Mouse (Mus musculus) intestine, embryonic 16.5 days (tissue): ENCODE measurements around the gene Pdk2. TPM values are rescaled to one million over a fixed set of nuclear protein-coding genes. Genes with fewer than 3 reads are reported as not detected.
A peak's percentile ranks its signal among the peaks of the same experiment; 100 is the strongest.

Experiments
- ATAC-seq: fragments of 200-750 bp; cut with Nextera tagmentation; 2 replicates; pipeline ENCODE4 v1.8.0; 2017; ENCODE audit warnings: moderate TSS enrichment, moderate library complexity
- H3K27ac ChIP-seq: fragments of 300-500 bp; sonication (generic); 2 replicates; pipeline ENCODE4 v1.5.1; 2014; ENCODE audit warnings: mild to moderate bottlenecking, low read length
- H3K27me3 ChIP-seq: fragments of 300-500 bp; sonication (generic); replicated peaks from 2 replicates; pipeline ENCODE4 v1.6.1; 2014; ENCODE audit warnings: low read length, control low read depth, mixed read lengths; ENCODE audit not compliant: control insufficient read depth, insufficient read depth
- H3K36me3 ChIP-seq: fragments of 300-500 bp; sonication (generic); 2 replicates; pipeline ENCODE4 v1.6.1; 2014; ENCODE audit warnings: low read length, control low read depth; ENCODE audit not compliant: control insufficient read depth, insufficient read depth
- H3K4me1 ChIP-seq: fragments of 300-500 bp; sonication (generic); 2 replicates; pipeline ENCODE4 v1.6.1; 2014; ENCODE audit warnings: low read length, control low read depth, mixed read lengths; ENCODE audit not compliant: control insufficient read depth, insufficient read depth
- H3K4me2 ChIP-seq: fragments of 300-500 bp; sonication (generic); 2 replicates; pipeline ENCODE4 v1.6.1; 2014; ENCODE audit warnings: low read depth, low read length, control low read depth
- H3K4me3 ChIP-seq: fragments of 300-500 bp; sonication (generic); 2 replicates; pipeline ENCODE4 v1.5.1; 2014; ENCODE audit warnings: mild to moderate bottlenecking, low read length
- H3K9ac ChIP-seq: fragments of 300-500 bp; sonication (generic); 2 replicates; pipeline ENCODE4 v1.6.1; 2014; ENCODE audit warnings: low read depth, low read length
- H3K9me3 ChIP-seq: fragments of 300-500 bp; sonication (generic); 2 replicates; pipeline ENCODE4 v1.6.1; 2016; ENCODE audit warnings: low read length, control low read depth; ENCODE audit not compliant: control insufficient read depth
- WGBS: fragments of 180-500 bp; shearing (Covaris S2); extraction: QIAGEN DNeasy Blood & Tissue Kit; methylation state at CpG from one replicate; pipeline ENCODE4 v1.1.7; 2014; 5-methylcytosine and 5-hydroxymethylcytosine counted together
- polyA plus RNA-seq: library from polyadenylated mRNA; unstranded; fragments of >200 nt; fragmentation: Nextera tagmentation; extraction: Ambion mirVana; gene quantifications from 2 replicates; pipeline ENCODE4 v1.2.1, GENCODE M21; 2015

Gene Pdk2
- polyA plus RNA-seq, 1 experiment from 2014 or later: 42.2 TPM

DNA sequence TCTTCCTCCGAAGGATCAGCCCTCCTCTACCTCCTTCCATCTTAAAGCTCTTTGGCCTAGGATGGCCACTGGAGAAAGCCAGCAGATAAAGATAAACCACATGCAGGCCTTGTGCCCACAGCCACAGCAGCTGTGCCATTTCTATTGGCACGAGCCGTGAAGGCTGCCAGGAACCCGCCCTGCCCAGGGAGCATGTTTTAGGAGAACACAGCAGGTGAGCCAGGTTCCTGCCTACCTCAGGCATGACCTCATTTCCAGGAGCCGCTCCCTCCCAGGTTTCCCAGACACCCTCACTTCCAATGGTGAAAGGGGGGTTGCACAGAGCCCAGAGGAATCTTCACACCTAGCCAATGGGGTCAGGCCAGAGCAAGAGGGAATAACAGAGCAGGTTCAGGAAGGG lies 31.6 kb upstream of the Pdk2 start:
- H3K9ac ChIP-seq: no peak overlapping the region
- H3K4me3 ChIP-seq: no peak overlapping the region
- H3K36me3 ChIP-seq: no peaks in the 10 kb centered on the region
- peak overlapping the region; percentile 26 for H3K4me2 ChIP-seq
- ATAC-seq: no peak
- 59% methylated on average over 5 of the region's 5 CpGs for WGBS
- H3K27me3 ChIP-seq: no peaks in the 10 kb centered on the region
- H3K4me1 ChIP-seq: peaks cover 66% of the 10 kb centered on the region
- no peaks in the 10 kb centered on the region for H3K9me3 ChIP-seq
- 0 out of 2 replicates have a peak overlapping the region, but pooled peaks have one; percentile 8 for H3K27ac ChIP-seq

- no peaks in the 10 kb centered on the region for H3K27me3 ChIP-seq
Observed at GRCm38 (mm10) chr11:95072136-95072535, 31.0 kb upstream of the Pdk2 start.

GRCm38 (mm10) chr11:95071266-95071665 lies 30.1 kb upstream of the Pdk2 start:
- no peak overlapping the region for H3K4me3 ChIP-seq
- 0 out of 2 replicates have a peak overlapping the region, but pooled peaks have one; percentile 14 for H3K4me2 ChIP-seq
- ATAC-seq: no peak
- H3K4me1 ChIP-seq: peaks cover 63% of the 10 kb centered on the region
- 0 out of 2 replicates have a peak overlapping the region, but pooled peaks have one; percentile 35 for H3K9ac ChIP-seq
- H3K27ac ChIP-seq: peak overlapping the region; percentile 69; the same call in 1 of the 2 replicates
- H3K36me3 ChIP-seq: 0 out of 2 replicates have a peak, but pooled peaks cover 4% of the 10 kb centered on the region
- H3K9me3 ChIP-seq: no peaks in the 10 kb centered on the region
- 33% methylated on average over 7 of the region's 7 CpGs for WGBS
- no peaks in the 10 kb centered on the region for H3K27me3 ChIP-seq

More at GRCm38 (mm10) chr11:95072136-95072535, 31.0 kb upstream of the Pdk2 start:
- no peak for ATAC-seq
- Histone ChIP-seq H3K9me3 (no peaks in the 10 kb centered on the region), H3K4me1 (peaks cover 64% of the 10 kb centered on the region), H3K9ac (no peak overlapping the region), H3K4me2 (no peak overlapping the region), H3K36me3 (no peaks in the 10 kb centered on the region), H3K27ac (no peak overlapping the region), H3K4me3 (no peak overlapping the region)
- WGBS: 82% methylated on average over 8 of the region's 8 CpGs

GRCm38 (mm10) chr11:95070140-95071107 lies 29.3 kb upstream of the Pdk2 start:
- Histone ChIP-seq H3K9ac (peak overlapping the region; percentile 15), H3K4me2 (no peak overlapping the region)
- 58% methylated on average over 8 of the region's 8 CpGs for WGBS

GRCm38 (mm10) chr11:95069226-95069957 lies 28.2 kb upstream of the Pdk2 start:
- no peak overlapping the region; the same call in 1 of the 2 replicates for H3K9ac ChIP-seq
- 85% methylated on average over 10 of the region's 10 CpGs for WGBS
- no peak overlapping the region for H3K4me2 ChIP-seq

More at GRCm38 (mm10) chr11:95070140-95071107, 29.3 kb upstream of the Pdk2 start:
- Histone ChIP-seq H3K27ac (peak overlapping the region; percentile 69), H3K9me3 (no peaks in the 10 kb centered on the region), H3K36me3 (peaks cover 6% of the 10 kb centered on the region; the same call in 1 of the 2 replicates), H3K27me3 (no peaks in the 10 kb centered on the region), H3K4me1 (peaks cover 60% of the 10 kb centered on the region), H3K4me3 (no peak overlapping the region)
- ATAC-seq: peak; percentile 32; the same call in 1 of the 2 replicates

DNA sequence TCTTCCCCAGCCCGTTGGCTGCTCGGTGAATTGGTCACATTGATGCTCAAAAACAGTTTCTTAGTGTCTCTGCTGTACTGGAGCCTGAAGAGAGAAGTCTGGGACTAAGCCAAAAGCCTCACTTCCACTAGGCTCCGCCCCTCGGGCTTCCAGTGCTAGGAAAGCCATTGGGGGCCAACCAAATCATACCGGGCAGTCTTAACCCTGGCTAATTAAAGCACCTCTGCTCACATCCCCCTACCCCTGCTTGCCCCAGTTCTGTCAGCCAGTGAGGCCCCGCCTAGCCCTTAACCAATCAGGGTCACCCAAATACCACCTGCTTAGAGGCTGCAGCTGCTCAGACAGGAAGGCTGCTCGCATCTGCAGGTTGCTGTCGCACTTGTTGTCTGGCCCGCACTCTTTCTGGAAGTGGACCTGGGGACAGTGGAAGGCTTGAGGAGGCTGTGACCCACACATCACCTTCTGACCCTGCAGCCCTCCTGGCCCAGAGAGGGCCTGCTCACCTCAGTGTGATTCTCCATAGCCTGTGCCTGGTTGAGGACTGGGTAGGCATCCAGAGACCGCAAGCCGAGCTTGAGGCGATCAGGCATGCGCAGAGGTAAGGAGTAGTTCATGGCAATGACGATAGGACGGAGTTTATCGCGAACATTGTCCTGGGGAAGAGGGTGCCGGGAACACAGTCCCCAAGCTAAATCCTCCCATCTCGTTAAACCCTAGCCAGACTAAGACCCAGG lies 15.8 kb upstream of the Pdk2 start:
- Histone ChIP-seq H3K4me1 (no peaks in the 10 kb centered on the region), H3K9me3 (no peaks in the 10 kb centered on the region), H3K36me3 (peaks cover 10% of the 10 kb centered on the region), H3K4me3 (no peak overlapping the region), H3K4me2 (no peak overlapping the region), H3K27me3 (no peaks in the 10 kb centered on the region), H3K27ac (no peak overlapping the region), H3K9ac (no peak overlapping the region)
- WGBS: 57% methylated on average over 19 of the region's 19 CpGs
- ATAC-seq: no peak

More at GRCm38 (mm10) chr11:95069226-95069957, 28.2 kb upstream of the Pdk2 start:
- peak overlapping the region; percentile 62 for H3K27ac ChIP-seq
- H3K4me3 ChIP-seq: no peak overlapping the region
- H3K9me3 ChIP-seq: no peaks in the 10 kb centered on the region
- peaks cover 50% of the 10 kb centered on the region for H3K4me1 ChIP-seq
- H3K36me3 ChIP-seq: peaks cover 8% of the 10 kb centered on the region; the same call in 1 of the 2 replicates
- no peak for ATAC-seq
- H3K27me3 ChIP-seq: no peaks in the 10 kb centered on the region

DNA sequence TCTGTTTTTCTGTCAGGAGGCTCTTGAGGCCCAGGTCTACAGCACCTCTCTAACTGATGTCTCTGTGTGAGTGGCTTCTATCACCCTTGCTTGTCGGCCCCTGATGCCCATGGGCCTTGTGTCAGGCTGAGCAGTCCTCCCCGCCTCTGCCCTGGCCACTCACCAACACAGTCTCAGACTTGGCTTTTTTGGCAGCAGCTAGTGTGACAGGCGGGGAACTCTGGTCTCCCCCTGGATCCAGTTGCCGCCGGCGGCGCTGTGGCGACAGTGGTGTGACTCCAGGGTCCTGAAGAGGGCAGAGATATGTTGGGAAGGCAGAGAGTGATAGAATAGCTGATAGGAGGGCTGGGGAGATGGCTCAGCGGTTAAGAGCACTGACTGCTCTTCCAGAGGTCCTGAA lies 11.9 kb upstream of the Pdk2 start:
- no peak overlapping the region for H3K4me3 ChIP-seq
- no peak overlapping the region for H3K27ac ChIP-seq
- H3K4me1 ChIP-seq: no peaks in the 10 kb centered on the region
- no peaks in the 10 kb centered on the region for H3K9me3 ChIP-seq
- no peaks in the 10 kb centered on the region for H3K27me3 ChIP-seq
- WGBS: 78% methylated on average over 9 of the region's 9 CpGs
- H3K9ac ChIP-seq: no peak overlapping the region
- ATAC-seq: no peak
- H3K4me2 ChIP-seq: no peak overlapping the region
- H3K36me3 ChIP-seq: peaks cover 4% of the 10 kb centered on the region

- Histone ChIP-seq H3K4me1 (no peaks in the 10 kb centered on the region), H3K27me3 (no peaks in the 10 kb centered on the region), H3K4me3 (no peak overlapping the region), H3K27ac (no peak overlapping the region), H3K4me2 (no peak overlapping the region), H3K9me3 (no peaks in the 10 kb centered on the region), H3K9ac (no peak overlapping the region), H3K36me3 (peaks cover 5% of the 10 kb centered on the region; the same call in 1 of the 2 replicates)
- ATAC-seq: no peak
- 59% methylated on average over 9 of the region's 9 CpGs for WGBS
Observed at GRCm38 (mm10) chr11:95046980-95047680, 6.0 kb upstream of the Pdk2 start.
